9 mouse cellular contexts compared by ENCODE assay signal in the genomic region with DNA sequence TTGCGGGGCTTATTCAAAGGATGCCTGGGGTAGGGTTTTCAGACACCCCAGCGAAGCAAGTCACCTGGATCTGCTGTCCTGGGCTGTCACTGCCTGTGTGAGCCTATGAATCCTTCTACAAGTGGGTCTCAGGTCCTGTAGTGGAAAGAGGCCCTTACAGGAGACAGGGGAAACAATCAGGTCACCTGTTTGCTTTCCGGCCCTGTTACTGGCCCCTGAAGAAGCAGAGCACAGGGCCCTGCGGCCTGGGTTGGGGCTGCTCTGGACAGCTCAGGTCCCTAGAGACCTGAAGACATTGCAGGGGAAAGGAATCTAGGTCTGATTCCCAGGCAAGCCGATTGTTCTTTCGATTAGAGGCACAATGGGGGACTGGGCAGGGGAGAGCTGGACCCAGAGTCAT. TPM values are rescaled to one million over a fixed set of nuclear protein-coding genes. Genes with fewer than 3 reads are reported as not detected.
DNase-seq lines count a peak whose midpoint lies in the region; ATAC-seq and TF ChIP-seq lines count a peak whose summit lies in the region.
"Had no signal": no experiment of that assay in that cellular context is flagged by ENCODE, and none has a peak within 500 bp of the region (broad histone marks: within the 10 kb centered on the region; RNA-seq: fewer than 3 reads in every experiment).

No protein-coding gene starts in this region.

- TF ChIP-seq CTCF in small intestine, adult 2 months (IDR thresholded peaks at IDR 0.05; ENCODE audit: extremely low read depth, insufficient read length, insufficient replicate concordance, low read depth, low read length) = no peak

- H3K9ac ChIP-seq in liver, embryonic 13.5 days = no peak overlapping the region
- H3K9ac ChIP-seq in forebrain, embryonic 15.5 days (replicated peaks) = no peak overlapping the region

- H3K9me3 ChIP-seq in liver, embryonic 13.5 days (replicated peaks) = no peaks in the 10 kb centered on the region
- H3K9me3 ChIP-seq in forebrain, embryonic 15.5 days = no peaks in the 10 kb centered on the region
- no peaks in the 10 kb centered on the region for H3K9me3 ChIP-seq in limb, embryonic 10.5 days (replicated peaks)

- H3K36me3 ChIP-seq in liver, embryonic 13.5 days = no peaks in the 10 kb centered on the region
- no peaks in the 10 kb centered on the region for H3K36me3 ChIP-seq in forebrain, embryonic 15.5 days
- peaks cover 14% of the 10 kb centered on the region for H3K36me3 ChIP-seq in limb, embryonic 10.5 days
- peaks cover 1% of the 10 kb centered on the region for H3K36me3 ChIP-seq in small intestine, adult 2 months (ENCODE audit: control insufficient read depth, insufficient read depth, low read length)

- no peak overlapping the region for H3K27ac ChIP-seq in liver, embryonic 13.5 days
- H3K27ac ChIP-seq in forebrain, embryonic 15.5 days (replicated peaks) = no peak overlapping the region
- peak overlapping the region; percentile 93 for H3K27ac ChIP-seq in limb, embryonic 10.5 days
- H3K27ac ChIP-seq in small intestine, adult 2 months (ENCODE audit: insufficient read depth, low read depth, low read length) = peak overlapping the region; percentile 79

- H3K4me2 ChIP-seq in liver, embryonic 13.5 days = no peak overlapping the region
- H3K4me2 ChIP-seq in forebrain, embryonic 15.5 days (replicated peaks) = peak overlapping the region; percentile 91; the same call in 1 of the 2 replicates

- TF ChIP-seq POLR2A in small intestine, adult 2 months (IDR thresholded peaks at IDR 0.05; ENCODE audit: low read depth, low read length) = no peak

- no peak for DNase-seq in liver, embryonic 13.5 days
- DNase-seq in liver = no peak
- DNase-seq in limb, embryonic 10.5 days (ENCODE audit: low spot score) = no peak
- no peak for DNase-seq in thymus, postnatal 4 days

- peak; percentile 13; the same call in 1 of the 2 replicates for ATAC-seq in liver, embryonic 13.5 days (ENCODE audit: low read depth)
- ATAC-seq in forebrain, embryonic 15.5 days (replicated peaks) = peak; percentile 18; the same call in 1 of the 2 replicates
- ATAC-seq in megakaryocyte, adult 5-6 weeks (ENCODE audit: poor library complexity, severe bottlenecking) = no peak
- ATAC-seq in frontal cortex, adult (ENCODE audit: low TSS enrichment) = no peak

- WGBS in liver, embryonic 13.5 days (ENCODE audit: insufficient replicate concordance) = 40% methylated on average over 6 of the region's 6 CpGs
- 22% methylated on average over 6 of the region's 6 CpGs for WGBS in forebrain, embryonic 15.5 days
- WGBS in limb, embryonic 10.5 days = 39% methylated on average over 6 of the region's 6 CpGs
- 27% methylated on average over 6 of the region's 6 CpGs for WGBS in small intestine, adult 2 months

- peaks cover 18% of the 10 kb centered on the region for H3K4me1 ChIP-seq in liver, embryonic 13.5 days (replicated peaks)
- peaks cover 18% of the 10 kb centered on the region for H3K4me1 ChIP-seq in forebrain, embryonic 15.5 days
- peaks cover 48% of the 10 kb centered on the region for H3K4me1 ChIP-seq in limb, embryonic 10.5 days
- H3K4me1 ChIP-seq in small intestine, adult 2 months (ENCODE audit: control insufficient read depth, insufficient read depth, insufficient read length, low read length) = peaks cover 23% of the 10 kb centered on the region

- H3K4me3 ChIP-seq in liver, embryonic 13.5 days (replicated peaks) = no peak overlapping the region
- H3K4me3 ChIP-seq in forebrain, embryonic 15.5 days = no peak overlapping the region
- peak overlapping the region; percentile 67 for H3K4me3 ChIP-seq in limb, embryonic 10.5 days
- H3K4me3 ChIP-seq in small intestine, adult 2 months (ENCODE audit: low read depth, low read length) = peak overlapping the region; percentile 79

- H3K27me3 ChIP-seq in liver, embryonic 13.5 days = peaks cover 64% of the 10 kb centered on the region
- peaks cover 25% of the 10 kb centered on the region for H3K27me3 ChIP-seq in forebrain, embryonic 15.5 days
- H3K27me3 ChIP-seq in limb, embryonic 10.5 days (ENCODE audit: low read depth, poor library complexity, severe bottlenecking) = no peaks in the 10 kb centered on the region
- H3K27me3 ChIP-seq in small intestine, adult 2 months (ENCODE audit: control insufficient read depth, insufficient read depth, low read length) = no peaks in the 10 kb centered on the region

RNA-seq across cellular contexts. Expression of gene Fblim1, which starts 5.5 kb away (rescaled TPM):
- polyA plus RNA-seq in liver, embryonic 13.5 days (2015; fragmentation: Nextera tagmentation; extraction: Ambion mirVana) = 1.9 and 2.4 TPM in 2 replicates
- 17.4 and 22.6 TPM in 2 replicates for polyA plus RNA-seq in forebrain, embryonic 15.5 days (2015; fragmentation: Nextera tagmentation; extraction: Ambion mirVana)
- polyA plus RNA-seq in limb, embryonic 10.5 days (2016; fragmentation: Nextera tagmentation; extraction: Ambion mirVana) = 58.6 and 77.7 TPM in 2 replicates
- 55.3 and 108 TPM in 2 replicates for polyA plus RNA-seq in small intestine, adult 2 months (2012; rRNA removed)
- not detected in 2 replicates for total RNA-seq in megakaryocyte, adult 5-6 weeks (2015)
- not detected in 2 replicates for total RNA-seq in megakaryocyte, adult 5-6 weeks (2017)

RNA-seq across cellular contexts. Expression of gene Tmem82, which starts 18.1 kb away (rescaled TPM):
- polyA plus RNA-seq in liver, embryonic 13.5 days (2015; fragmentation: Nextera tagmentation; extraction: Ambion mirVana) = 3.6 and 3.7 TPM in 2 replicates
- polyA plus RNA-seq in forebrain, embryonic 15.5 days (2015; fragmentation: Nextera tagmentation; extraction: Ambion mirVana) = 0.17 TPM in 2 replicates
- 1.1 and 1.6 TPM in 2 replicates for polyA plus RNA-seq in limb, embryonic 10.5 days (2016; fragmentation: Nextera tagmentation; extraction: Ambion mirVana)
- polyA plus RNA-seq in small intestine, adult 2 months (2012; rRNA removed) = 46.5 and 61.9 TPM in 2 replicates
- 0.16 TPM in 1 of 2 replicates, not detected in the other for total RNA-seq in megakaryocyte, adult 5-6 weeks (2015)
- total RNA-seq in megakaryocyte, adult 5-6 weeks (2017) = 0.26 TPM in 1 of 2 replicates, not detected in the other

RNA-seq across cellular contexts. Expression of gene Slc25a34, which starts 23.3 kb away (rescaled TPM):
- 0.07 and 0.13 TPM in 2 replicates for polyA plus RNA-seq in liver, embryonic 13.5 days (2015; fragmentation: Nextera tagmentation; extraction: Ambion mirVana)
- 0.06 and 0.14 TPM in 2 replicates for polyA plus RNA-seq in forebrain, embryonic 15.5 days (2015; fragmentation: Nextera tagmentation; extraction: Ambion mirVana)
- 0.05 TPM in 1 of 2 replicates, not detected in the other for polyA plus RNA-seq in limb, embryonic 10.5 days (2016; fragmentation: Nextera tagmentation; extraction: Ambion mirVana)
- polyA plus RNA-seq in small intestine, adult 2 months (2012; rRNA removed) = 11.2 and 25.3 TPM in 2 replicates
- not detected in 2 replicates for total RNA-seq in megakaryocyte, adult 5-6 weeks (2015)
- total RNA-seq in megakaryocyte, adult 5-6 weeks (2017) = not detected in 2 replicates
- polyA plus RNA-seq: neural tube, embryonic 11.5 days had no signal

Comparison
In these comparisons a context has a peak if more than half of its experiments do, and no peak if none do; other contexts are left out.
1. ATAC-seq: peak in liver, embryonic 13.5 days (single experiment) and forebrain, embryonic 15.5 days (single experiment); none in megakaryocyte, adult 5-6 weeks (single experiment) and frontal cortex, adult (single experiment).
2. H3K27ac ChIP-seq: peak in limb, embryonic 10.5 days (single experiment) and small intestine, adult 2 months (single experiment); none in liver, embryonic 13.5 days (single experiment) and forebrain, embryonic 15.5 days (single experiment).
3. H3K4me3 ChIP-seq: peak in limb, embryonic 10.5 days (single experiment) and small intestine, adult 2 months (single experiment); none in liver, embryonic 13.5 days (single experiment) and forebrain, embryonic 15.5 days (single experiment).
4. RNA of gene Tmem82, which starts 18.1 kb away (polyA plus RNA-seq): 46.5 to 61.9 TPM in small intestine, adult 2 months; 3.6 to 3.7 TPM in liver, embryonic 13.5 days, 1.1 to 1.6 TPM in limb, embryonic 10.5 days and 0.17 TPM in forebrain, embryonic 15.5 days; every median in the first group is over 10 times any median in the second.
5. RNA of gene Slc25a34, which starts 23.3 kb away (polyA plus RNA-seq): 11.2 to 25.3 TPM in small intestine, adult 2 months; 0.06 to 0.14 TPM in forebrain, embryonic 15.5 days, 0.07 to 0.13 TPM in liver, embryonic 13.5 days and 0.05 TPM in limb, embryonic 10.5 days; every median in the first group is over 10 times any median in the second.